Mouse (Mus musculus) heart, adult 11 months (tissue): ENCODE results near the gene Zdhhc5.
"Not testable (repeated sequence)": the region's sequence is repeated elsewhere in the genome, so short reads cannot be mapped to it uniquely, and the experiment has no call there.

Source experiments
- DNase-seq: peaks from one replicate; pipeline ENCODE4 v3.0.0; 2022

Zdhhc5 gene

GRCm38 (mm10) chr2:84688080-84688844, 26.7 kb downstream of the Zdhhc5 start:
- DNase-seq: peak; percentile 72

GRCm38 (mm10) chr2:84682605-84683183, 32.3 kb downstream of the Zdhhc5 start:
- DNase-seq: no peak

- DNase-seq: peak; percentile 52
Measured at GRCm38 (mm10) chr2:84679016-84679415, 36.0 kb downstream of the Zdhhc5 start, which contains the start of gene Tmx2. Gene Tmx2, minus strand, starts transcription at chr2:84679140.

DNA sequence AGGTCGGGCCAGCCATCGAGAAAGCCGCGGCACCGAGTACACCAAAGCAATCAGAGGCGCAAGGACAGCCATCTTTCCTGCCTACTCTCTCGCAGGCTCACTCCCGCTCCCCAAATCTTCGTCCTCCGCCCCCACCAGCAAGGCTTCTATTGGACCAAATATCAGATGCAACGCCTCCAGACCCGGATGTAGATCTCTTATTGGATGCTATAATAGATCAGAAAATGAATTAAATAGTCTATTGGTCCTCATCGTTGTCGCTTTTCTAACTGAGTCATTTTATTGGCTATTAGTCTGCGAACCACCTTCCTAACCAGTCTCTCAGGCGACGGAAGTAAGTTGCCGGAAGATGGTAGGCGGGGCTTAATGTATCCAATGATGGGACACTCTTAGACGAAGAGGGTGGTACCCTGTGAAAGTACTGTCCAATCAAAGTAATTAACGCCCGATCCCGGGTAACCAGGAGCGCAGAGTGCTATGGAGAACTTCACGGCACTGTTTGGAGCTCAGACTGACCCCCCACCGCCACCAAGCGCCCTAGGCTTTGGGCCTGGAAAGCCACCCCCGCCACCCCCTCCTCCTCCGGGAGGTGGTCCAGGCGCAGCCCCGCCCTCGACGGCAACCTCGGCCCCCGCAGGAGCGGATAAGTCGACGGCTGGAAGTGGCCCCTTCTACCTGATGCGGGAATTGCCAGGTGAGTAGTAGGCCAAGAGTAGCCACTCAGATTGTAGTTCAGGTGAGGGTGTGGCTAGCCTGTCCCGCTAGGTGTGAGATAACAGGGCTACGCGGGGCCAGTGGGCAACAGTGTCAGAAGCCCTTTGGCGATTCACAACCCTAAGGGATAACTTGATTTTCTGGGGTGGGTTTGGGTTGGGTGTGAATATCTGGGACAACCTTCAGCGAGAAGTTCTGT, 36.8 kb downstream of the Zdhhc5 start, which contains the start of the genes Gm28635 and Med19:
Gene Gm28635, minus strand, starts transcription at position 74 of the 913 bp plus-strand sequence.
Gene Med19, plus strand, starts transcription at position 435 of the 913 bp plus-strand sequence.
- DNase-seq: peak; percentile 100

- DNase-seq: peak; percentile 64
Measured at GRCm38 (mm10) chr2:84677270-84677967, 37.6 kb downstream of the Zdhhc5 start.

DNA sequence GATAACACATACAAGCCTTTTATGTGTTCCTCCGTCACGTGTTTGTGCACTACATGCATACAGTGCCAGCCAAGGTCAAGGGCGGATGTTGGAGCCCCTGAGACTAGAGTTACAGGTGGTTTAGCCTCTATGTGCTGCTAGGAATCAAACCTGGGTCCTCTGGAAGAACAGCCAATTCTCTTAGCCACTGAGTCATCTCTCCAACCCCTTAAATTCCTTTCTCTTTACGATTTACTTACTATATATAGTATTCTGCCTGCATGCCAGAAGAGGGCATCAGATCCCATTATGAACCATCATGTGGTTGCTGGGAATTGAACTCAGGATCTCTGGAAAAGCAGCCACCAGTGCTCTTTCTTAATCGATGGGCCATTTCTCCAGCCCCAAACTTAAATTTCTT, 43.4 kb downstream of the Zdhhc5 start:
- not testable (repeated sequence) for DNase-seq

DNA sequence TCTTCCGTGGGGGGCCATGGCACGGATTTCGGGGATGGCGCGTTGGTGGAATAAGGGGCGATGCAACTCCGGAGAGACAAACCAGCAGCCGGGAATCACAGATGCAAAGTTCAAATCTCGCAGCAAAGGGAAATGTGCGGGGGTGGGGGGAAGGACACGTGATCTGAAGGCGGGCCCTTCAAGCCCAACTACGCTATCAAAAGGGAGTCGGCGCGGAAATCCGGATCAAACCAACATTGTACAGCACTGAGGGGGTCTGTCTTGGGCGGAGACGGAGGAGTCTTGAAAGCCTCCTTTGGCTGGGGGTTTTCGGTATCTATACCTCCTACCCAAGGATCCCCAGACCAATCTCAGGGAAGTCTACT, 44.4 kb downstream of the Zdhhc5 start, which contains the start of gene Selenoh:
Gene Selenoh, minus strand, starts transcription at position 202 of the 365 bp plus-strand sequence.
- peak; percentile 99 for DNase-seq

- DNase-seq: no peak
Measured at GRCm38 (mm10) chr2:84669828-84670568, 45.0 kb downstream of the Zdhhc5 start.

- DNase-seq: no peak
Measured at GRCm38 (mm10) chr2:84666081-84666480, 48.9 kb downstream of the Zdhhc5 start.

DNA sequence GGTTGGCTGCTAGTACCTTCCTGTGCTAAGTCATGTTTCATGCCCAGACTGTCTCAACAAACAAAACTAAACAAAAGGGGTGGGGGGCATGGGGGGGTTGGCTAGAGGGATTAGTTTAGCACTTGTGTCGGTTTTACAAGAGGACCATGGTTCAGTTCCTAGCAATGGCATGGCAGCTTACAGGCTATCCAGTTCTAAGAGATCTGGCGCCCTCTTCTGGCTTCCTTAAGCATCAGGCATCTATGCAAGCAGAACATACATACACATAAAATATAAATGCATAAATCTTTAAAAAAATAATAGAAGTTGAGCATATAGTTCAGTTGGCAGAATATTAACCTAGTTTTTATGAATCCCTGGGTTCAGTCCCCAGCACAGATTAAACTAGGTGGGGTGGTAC, 52.1 kb downstream of the Zdhhc5 start:
- no peak for DNase-seq

DNA sequence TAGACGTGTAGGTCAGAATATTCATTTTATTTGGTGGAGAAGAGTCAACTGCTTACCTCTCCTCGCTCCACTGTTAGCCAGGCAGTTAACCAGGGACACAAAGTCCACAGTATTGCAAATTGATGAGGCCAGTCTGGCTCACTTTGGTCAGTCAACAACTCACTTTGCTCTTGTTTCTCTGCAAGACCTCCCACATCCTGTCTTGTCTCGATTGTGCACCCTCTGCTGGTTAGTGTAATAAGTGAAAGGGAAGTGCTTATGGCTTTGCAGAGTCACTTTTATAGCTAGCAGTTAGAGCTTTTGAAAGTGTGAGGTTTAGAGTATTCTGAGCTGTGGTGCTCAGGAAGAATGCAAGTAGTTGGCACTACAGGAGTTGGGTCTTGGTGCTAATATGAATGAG, 54.7 kb downstream of the Zdhhc5 start:
- no peak for DNase-seq

DNA sequence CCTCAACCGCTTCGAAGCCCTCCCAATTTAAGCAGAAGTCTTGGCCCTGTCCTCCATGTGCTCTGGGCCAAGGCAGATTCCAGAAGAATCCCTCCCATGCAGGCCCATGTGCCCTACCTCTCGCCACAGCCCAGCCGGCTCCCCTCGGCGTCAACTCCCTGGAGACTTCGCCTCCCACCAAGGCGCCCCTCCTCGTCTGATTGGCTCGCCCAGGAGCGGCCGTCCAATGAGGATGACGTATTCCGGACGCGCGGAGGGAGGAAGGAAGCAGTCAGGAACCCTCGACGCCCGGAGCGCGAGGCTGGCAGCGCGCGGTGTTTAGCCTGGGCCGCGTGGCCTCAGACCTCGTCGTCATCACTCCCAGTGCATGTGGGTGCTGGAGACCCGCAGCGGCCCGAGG, 56.2 kb downstream of the Zdhhc5 start, which contains the start of gene Btbd18:
Gene Btbd18, plus strand, starts transcription at position 274 of the 400 bp plus-strand sequence.
- no peak for DNase-seq

GRCm38 (mm10) chr2:84655864-84656263, 59.1 kb downstream of the Zdhhc5 start:
- DNase-seq: peak; percentile 74

DNA sequence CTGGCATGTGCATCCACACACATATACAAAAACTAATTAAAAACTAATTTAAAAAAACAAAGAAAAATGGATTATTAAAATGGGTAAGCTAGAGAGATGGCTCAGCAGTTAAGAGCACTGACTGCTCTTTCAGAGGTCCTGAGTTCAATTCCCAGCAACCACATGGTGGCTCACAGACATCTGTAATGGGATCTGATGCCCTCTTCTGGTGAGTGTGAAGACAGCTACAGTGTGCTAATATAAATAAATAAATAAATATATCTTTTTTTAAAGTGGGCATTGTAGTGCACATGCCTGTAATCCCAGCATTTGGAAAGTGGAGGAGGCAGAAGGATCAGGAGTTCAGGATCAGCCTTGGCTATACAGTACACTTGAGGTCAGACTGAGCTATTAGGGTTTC, 61.6 kb downstream of the Zdhhc5 start:
- DNase-seq: no peak

- DNase-seq: peak; percentile 99
Measured at GRCm38 (mm10) chr2:84650464-84651195, 64.3 kb downstream of the Zdhhc5 start, which contains the start of gene Ctnnd1. Gene Ctnnd1, minus strand, starts transcription at chr2:84650765.

- DNase-seq: peak; percentile 95
Measured at GRCm38 (mm10) chr2:84649674-84650073, 65.3 kb downstream of the Zdhhc5 start.

DNA sequence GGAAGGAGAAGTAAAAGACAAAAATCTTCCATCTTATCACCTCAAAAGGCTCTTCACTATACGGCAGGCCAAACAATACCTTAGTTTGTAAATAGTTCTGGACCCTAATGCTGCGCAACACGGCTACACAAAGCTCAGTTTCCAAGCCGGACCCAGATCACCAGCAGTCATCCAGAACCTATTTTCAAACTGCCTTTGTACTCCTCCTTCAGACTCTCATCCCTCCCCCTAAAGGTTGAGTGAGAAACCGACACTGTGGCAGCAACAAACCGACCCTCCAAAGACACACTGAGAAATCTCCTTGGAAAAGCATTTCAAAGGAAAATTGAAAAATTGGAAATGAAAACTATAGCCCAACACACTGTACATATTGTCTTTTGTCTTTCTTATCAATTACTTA, 66.6 kb downstream of the Zdhhc5 start:
- DNase-seq: no peak

- peak; percentile 82 for DNase-seq
Measured at GRCm38 (mm10) chr2:84647051-84647568, 67.9 kb downstream of the Zdhhc5 start.

DNA sequence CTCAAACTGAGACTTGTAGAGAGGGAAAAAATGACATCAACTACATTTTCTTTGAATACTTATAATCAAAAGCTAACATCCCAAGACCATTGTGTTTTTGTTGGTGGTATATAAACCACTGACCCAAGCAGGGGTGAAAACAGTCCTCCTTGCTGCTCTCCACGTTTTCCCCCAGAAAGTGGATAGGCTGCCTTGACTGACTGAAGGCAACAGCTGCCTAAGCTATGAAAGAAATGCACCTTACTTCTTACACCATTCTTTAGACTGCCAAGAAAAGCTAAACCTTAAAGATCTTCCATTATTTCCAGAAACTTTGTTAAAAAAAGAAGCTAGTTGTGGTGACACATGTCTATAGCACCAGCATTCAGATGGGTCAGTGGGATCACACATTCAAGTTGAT, 68.8 kb downstream of the Zdhhc5 start:
- DNase-seq: no peak

- DNase-seq: no peak
Measured at GRCm38 (mm10) chr2:84640833-84641232, 74.1 kb downstream of the Zdhhc5 start.
